Mouse (Mus musculus) ES-E14 (cell line): ENCODE results near the gene Mrps7. TPM values are rescaled to one million over a fixed set of nuclear protein-coding genes. Genes with fewer than 3 reads are reported as not detected.

ENCODE experiments used
- DNase-seq: peaks from one replicate; pipeline ENCODE4 v3.0.0-alpha.2; 2013; ENCODE audit warnings: low read depth, low spot score
- H3K27ac ChIP-seq: 2 replicates; pipeline ENCODE4 v1.5.1; 2012; ENCODE audit warnings: low read depth, mild to moderate bottlenecking, low read length, moderate library complexity, mixed read lengths; ENCODE audit not compliant: poor library complexity, insufficient read depth, severe bottlenecking
- H3K36me3 ChIP-seq: 2 replicates; pipeline ENCODE4 v1.6.1; 2012; ENCODE audit warnings: mild to moderate bottlenecking, low read length, moderate library complexity, mixed read lengths; ENCODE audit not compliant: control insufficient read depth, poor library complexity, insufficient read depth, severe bottlenecking
- H3K4me1 ChIP-seq, 2 experiments: fragments of 150-350 bp in 1 of 2; sonication (generic) in 1 of 2; 2 replicates each; pipeline ENCODE4 v1.6.1; 2012; ENCODE audit warnings: low read length in 2 of 2, mild to moderate bottlenecking in 1 of 2, mixed read lengths in 1 of 2; ENCODE audit not compliant: control insufficient read depth in 2 of 2, insufficient read depth in 2 of 2, poor library complexity in 1 of 2
- H3K4me3 ChIP-seq, 2 experiments: fragments of 150-350 bp in 1 of 2; sonication (generic) in 1 of 2; 2 replicates each; pipeline ENCODE4 v1.5.1; 2012; ENCODE audit warnings: low read length in 2 of 2, low read depth in 1 of 2, mild to moderate bottlenecking in 1 of 2, mixed read lengths in 1 of 2; ENCODE audit not compliant: insufficient read depth in 1 of 2, poor library complexity in 1 of 2, severe bottlenecking in 1 of 2
- H3K9ac ChIP-seq: 2 replicates; pipeline ENCODE4 v1.6.1; 2012; ENCODE audit warnings: low read depth, mild to moderate bottlenecking, low read length, mixed read lengths; ENCODE audit not compliant: poor library complexity, insufficient read depth, severe bottlenecking
- H3K9me3 ChIP-seq: fragments of 150-350 bp; sonication (generic); 2 replicates; pipeline ENCODE4 v1.6.1; 2012; ENCODE audit warnings: low read depth, mild to moderate bottlenecking, low read length; ENCODE audit not compliant: control insufficient read depth, insufficient read depth
- CHD2 ChIP-seq: IDR thresholded peaks from 2 replicates; pipeline ENCODE4 v1.6.1; 2014; ENCODE audit warnings: mild to moderate bottlenecking, low read depth, low read length, inconsistent platforms
- HCFC1 ChIP-seq: IDR thresholded peaks from 2 replicates; pipeline ENCODE4 v1.6.1; 2012; ENCODE audit warnings: low read length, inconsistent platforms, borderline replicate concordance; ENCODE audit not compliant: insufficient read depth
- MAFK ChIP-seq: IDR thresholded peaks from 2 replicates; pipeline ENCODE4 v1.6.1; 2014; ENCODE audit warnings: mild to moderate bottlenecking, low read depth, low read length, inconsistent platforms; ENCODE audit not compliant: insufficient read depth
- ZC3H11A ChIP-seq: IDR thresholded peaks from 2 replicates; pipeline ENCODE4 v1.6.1; 2012; ENCODE audit warnings: low read depth, mild to moderate bottlenecking, inconsistent platforms, low read length, borderline replicate concordance
- ZNF384 ChIP-seq: IDR thresholded peaks from 2 replicates; pipeline ENCODE4 v1.6.1; 2012; ENCODE audit warnings: low read depth, low read length, inconsistent platforms
- in situ Hi-C, 2 experiments: fragments of 600-800 bp; cut with MboI; formaldehyde crosslinking; loops; one replicate each; pipeline ENCODE4 v1.15.1; 2025; ENCODE audit warnings: low sequenced_read_pairs in 2 of 2, inconsistent platforms in 1 of 2; ENCODE audit not compliant: unreplicated experiment in 2 of 2
- total RNA-seq: library from RNA; depleted of rRNA; stranded (reverse); fragments of 300-350 nt; gene quantifications from 2 replicates; pipeline ENCODE4 v1.2.3, GENCODE M21; 2012; rRNA removed

The Mrps7 gene
- total RNA-seq, 1 experiment = 74.9 TPM

DNA sequence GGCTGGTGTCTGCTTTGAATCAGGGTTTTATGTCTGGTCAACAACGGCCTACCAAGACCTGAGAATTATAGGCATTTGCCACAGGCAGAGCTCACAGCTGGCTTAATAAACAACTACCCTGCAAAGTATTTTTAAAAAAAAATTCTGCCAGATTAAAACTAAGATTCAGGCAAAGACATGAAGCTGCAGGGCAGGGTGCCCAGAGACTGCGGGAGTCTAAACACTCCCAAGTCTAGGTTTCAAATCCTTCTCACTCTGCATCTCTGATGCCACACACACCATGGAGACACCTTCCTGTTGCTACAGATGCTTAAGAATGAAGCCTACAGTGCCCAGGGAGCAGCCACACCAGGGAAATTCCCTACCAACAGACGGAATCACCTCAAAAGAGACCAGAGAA lies 48.0 kb downstream of the Mrps7 start:
- Histone ChIP-seq H3K4me3 (no peak overlapping the region), H3K36me3 (peaks cover 10% of the 10 kb centered on the region; the same call in 1 of the 2 replicates), H3K27ac (no peak overlapping the region), H3K9ac (no peak overlapping the region), H3K4me1 (peaks cover 0 to 3% of the 10 kb centered on the region in 2 experiments; a peak in 1 of 4 replicates), H3K9me3 (no peaks in the 10 kb centered on the region)
- in situ Hi-C loops = no loop called here
- no peak for DNase-seq
- TF ChIP-seq ZNF384 (no peak), ZC3H11A (no peak), CHD2 (no peak)

DNA sequence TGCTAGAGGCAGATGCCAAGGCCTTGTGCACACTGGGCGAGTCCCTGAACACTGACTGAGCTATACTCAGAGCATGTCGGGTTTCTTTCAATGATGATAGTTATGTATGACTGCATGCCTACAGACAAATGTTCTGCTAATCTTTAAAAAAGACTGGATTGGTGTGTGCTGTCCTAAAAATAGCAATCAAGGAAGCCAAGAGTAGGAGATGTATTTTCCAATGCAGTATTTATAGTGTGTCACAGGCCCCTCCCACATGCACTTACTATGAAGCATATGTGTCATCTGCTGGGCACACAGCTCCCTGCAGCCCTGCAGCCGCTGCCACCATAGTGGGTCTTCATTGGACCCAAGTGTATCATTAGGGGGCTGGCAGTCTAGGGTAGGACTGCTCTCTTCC lies 49.5 kb downstream of the Mrps7 start:
- H3K4me1 ChIP-seq = peaks cover 0 to 3% of the 10 kb centered on the region in 2 experiments; a peak in 1 of 4 replicates
- TF ChIP-seq ZNF384 (no peak), HCFC1 (no peak), MAFK (no peak), CHD2 (no peak), ZC3H11A (no peak)
- H3K36me3 ChIP-seq = peaks cover 10% of the 10 kb centered on the region; the same call in 1 of the 2 replicates

DNA sequence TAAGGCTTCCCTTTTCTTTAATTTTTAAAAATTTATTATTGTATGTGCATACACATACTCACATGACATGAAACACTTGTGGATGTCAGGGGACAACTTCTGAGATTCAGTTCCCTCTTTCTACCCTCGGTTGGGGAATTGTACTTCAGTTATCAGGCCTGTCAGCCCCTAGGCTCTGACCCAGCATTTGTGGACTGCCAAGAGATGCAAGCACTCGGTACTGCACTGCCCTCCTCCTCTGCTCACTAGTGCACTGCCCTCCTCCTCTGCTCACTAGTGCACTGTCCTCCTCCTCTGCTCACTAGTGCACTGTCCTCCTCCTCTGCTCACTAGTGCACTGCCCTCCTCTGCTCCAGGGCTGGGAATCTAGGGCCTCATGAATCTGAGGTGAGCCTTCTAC lies 50.4 kb downstream of the Mrps7 start:
- Histone ChIP-seq H3K9ac (no peak overlapping the region), H3K9me3 (no peaks in the 10 kb centered on the region), H3K4me3 (no peak overlapping the region), H3K27ac (no peak overlapping the region), H3K4me1 (peaks cover 0 to 3% of the 10 kb centered on the region in 2 experiments; a peak in 1 of 4 replicates), H3K36me3 (peaks cover 5% of the 10 kb centered on the region; the same call in 1 of the 2 replicates)
- no peak for DNase-seq
- in situ Hi-C loops = no loop called here
- TF ChIP-seq ZNF384 (no peak), ZC3H11A (no peak), MAFK (no peak), CHD2 (no peak), HCFC1 (no peak)

More for the DNA sequence above, 49.5 kb downstream of the Mrps7 start:
- DNase-seq = no peak
- H3K9ac ChIP-seq = no peak overlapping the region
- H3K4me3 ChIP-seq = no peak overlapping the region
- no peaks in the 10 kb centered on the region for H3K9me3 ChIP-seq
- no peak overlapping the region for H3K27ac ChIP-seq
- in situ Hi-C loops = no loop called here

Other genes starting within 250 kb of the Mrps7 start
- gene Hid1, start 236.2 kb upstream of the Mrps7 start, total RNA-seq = 2.4 and 2.8 TPM in 2 replicates
- gene Cdr2l, start 222.0 kb upstream of the Mrps7 start, total RNA-seq = 8.5 and 10.4 TPM in 2 replicates
- gene Mrpl58, start 200.2 kb upstream of the Mrps7 start, total RNA-seq = 79.5 and 89.3 TPM in 2 replicates
- 275 and 342 TPM in 2 replicates for gene Atp5h, start 184.0 kb upstream of the Mrps7 start, total RNA-seq
- 14.0 and 19.5 TPM in 2 replicates for gene Kctd2, start 183.8 kb upstream of the Mrps7 start, total RNA-seq
- 0.31 and 0.58 TPM in 2 replicates for gene Trim80, start 163.4 kb upstream of the Mrps7 start, total RNA-seq
- 1.1 and 1.6 TPM in 2 replicates for gene Slc16a5, start 141.5 kb upstream of the Mrps7 start, total RNA-seq
- gene Armc7, start 128.3 kb upstream of the Mrps7 start, total RNA-seq = 4.8 and 5.0 TPM in 2 replicates
- gene Nt5c, start 112.1 kb upstream of the Mrps7 start, total RNA-seq = 37.2 and 50.5 TPM in 2 replicates
- gene Jpt1, start 89.5 kb upstream of the Mrps7 start, total RNA-seq = 164 and 205 TPM in 2 replicates
- 325 and 579 TPM in 2 replicates for gene Sumo2, start 67.6 kb upstream of the Mrps7 start, total RNA-seq
- 279 and 312 TPM in 2 replicates for gene Nup85, start 39.5 kb upstream of the Mrps7 start, total RNA-seq
- 31.7 and 39.7 TPM in 2 replicates for gene Gga3, start 126 bp downstream of the Mrps7 start, total RNA-seq
- 63.8 and 85.6 TPM in 2 replicates for gene Mif4gd, start 9.0 kb downstream of the Mrps7 start, total RNA-seq
- 22.6 and 23.6 TPM in 2 replicates for gene Slc25a19, start 24.4 kb downstream of the Mrps7 start, total RNA-seq
- 16.3 and 24.4 TPM in 2 replicates for gene Grb2, start 104.7 kb downstream of the Mrps7 start, total RNA-seq
- gene Tmem94, start 161.5 kb downstream of the Mrps7 start, total RNA-seq = 17.7 and 32.1 TPM in 2 replicates
- 9.6 and 10.5 TPM in 2 replicates for gene Caskin2, start 209.7 kb downstream of the Mrps7 start, total RNA-seq
- gene Tsen54, start 210.8 kb downstream of the Mrps7 start, total RNA-seq = 63.6 and 64.4 TPM in 2 replicates
- gene Llgl2, start 220.1 kb downstream of the Mrps7 start, total RNA-seq = 96.5 and 145 TPM in 2 replicates